Mouse (Mus musculus): ENCODE data around the gene Gatad2a.

Gene Gatad2a

GRCm38 (mm10) chr8:69936050-69936794 lies 60.0 kb downstream of the Gatad2a start:
- DNase-seq (ENCODE audit: low spot score), result peak; percentile 83

- no peak for DNase-seq (ENCODE audit: low spot score)
These were observed 60.8 kb downstream of the Gatad2a start for GRCm38 (mm10) chr8:69935431-69935830.

GRCm38 (mm10) chr8:69934582-69934981 lies 61.6 kb downstream of the Gatad2a start:
- no peak for DNase-seq (ENCODE audit: low spot score)

GRCm38 (mm10) chr8:69933811-69934210 lies 62.4 kb downstream of the Gatad2a start:
- DNase-seq (ENCODE audit: low spot score), result no peak

- DNase-seq (ENCODE audit: low spot score), result no peak
These were observed 69.3 kb downstream of the Gatad2a start for GRCm38 (mm10) chr8:69926901-69927300.

GRCm38 (mm10) chr8:69923986-69924385 lies 72.2 kb downstream of the Gatad2a start:
- DNase-seq (ENCODE audit: low spot score), result no peak

GRCm38 (mm10) chr8:69921141-69921540 lies 75.0 kb downstream of the Gatad2a start:
- DNase-seq (ENCODE audit: low spot score), result no peak

GRCm38 (mm10) chr8:69919876-69920662 lies 76.1 kb downstream of the Gatad2a start:
- DNase-seq (ENCODE audit: low spot score), result peak; percentile 80

- peak; percentile 85 for DNase-seq (ENCODE audit: low spot score)
These were observed 77.2 kb downstream of the Gatad2a start for GRCm38 (mm10) chr8:69919010-69919409.

- no peak for DNase-seq (ENCODE audit: low spot score)
These were observed 77.7 kb downstream of the Gatad2a start for GRCm38 (mm10) chr8:69918506-69918905.

- no peak for DNase-seq (ENCODE audit: low spot score)
These were observed 80.4 kb downstream of the Gatad2a start for GRCm38 (mm10) chr8:69915748-69916147.

GRCm38 (mm10) chr8:69914526-69914925 lies 81.7 kb downstream of the Gatad2a start:
- DNase-seq (ENCODE audit: low spot score), result no peak

GRCm38 (mm10) chr8:69912478-69913074 lies 83.6 kb downstream of the Gatad2a start:
- no peak for DNase-seq (ENCODE audit: low spot score)

GRCm38 (mm10) chr8:69911917-69912316 lies 84.3 kb downstream of the Gatad2a start:
- DNase-seq (ENCODE audit: low spot score), result no peak

- no peak for DNase-seq (ENCODE audit: low spot score)
These were observed 89.1 kb downstream of the Gatad2a start for GRCm38 (mm10) chr8:69907106-69907505.

GRCm38 (mm10) chr8:69906260-69906659 lies 89.9 kb downstream of the Gatad2a start:
- no peak for DNase-seq (ENCODE audit: low spot score)

GRCm38 (mm10) chr8:69904096-69904495 lies 92.1 kb downstream of the Gatad2a start:
- no peak for DNase-seq (ENCODE audit: low spot score)

- peak; percentile 99 for DNase-seq (ENCODE audit: low spot score)
These were observed 93.1 kb downstream of the Gatad2a start for GRCm38 (mm10) chr8:69903063-69903542.

- DNase-seq (ENCODE audit: low spot score), result no peak
These were observed 93.8 kb downstream of the Gatad2a start, which contains the start of the genes Tssk6, Ndufa13 and Yjefn3 for GRCm38 (mm10) chr8:69902163-69903062. Tssk6 (plus strand) TSS chr8:69902184. Ndufa13 (minus strand) TSS chr8:69902558. Yjefn3 (minus strand) TSS chr8:69902712.

- DNase-seq (ENCODE audit: low spot score), result peak; percentile 97
These were observed 94.6 kb downstream of the Gatad2a start for GRCm38 (mm10) chr8:69901484-69902162.
